Mouse (Mus musculus) neural tube, embryonic 15.5 days (tissue): Measurements from ENCODE around the gene Slc2a8. TPM values are rescaled to one million over a fixed set of nuclear protein-coding genes. Genes with fewer than 3 reads are reported as not detected.
A peak's percentile ranks its signal among the peaks of the same experiment; 100 is the strongest.

Experiments
- ATAC-seq: fragments of 200-750 bp; cut with Nextera tagmentation; 2 replicates; pipeline ENCODE4 v1.8.0; 2017; ENCODE audit warnings: mild to moderate bottlenecking, moderate TSS enrichment, moderate library complexity; ENCODE audit not compliant: low FRiP score
- H3K27ac ChIP-seq: fragments of 300-500 bp; sonication (generic); replicated peaks from 2 replicates; pipeline ENCODE4 v1.5.1; 2015; ENCODE audit warnings: mild to moderate bottlenecking, inconsistent platforms
- H3K27me3 ChIP-seq: fragments of 300-500 bp; sonication (generic); replicated peaks from 2 replicates; pipeline ENCODE4 v1.6.1; 2015; ENCODE audit warnings: inconsistent platforms
- H3K36me3 ChIP-seq: fragments of 300-500 bp; sonication (generic); 2 replicates; pipeline ENCODE4 v1.6.1; 2015; ENCODE audit warnings: inconsistent platforms
- H3K4me1 ChIP-seq: fragments of 300-500 bp; sonication (generic); 2 replicates; pipeline ENCODE4 v1.6.1; 2015; ENCODE audit warnings: inconsistent platforms
- H3K4me2 ChIP-seq: fragments of 300-500 bp; sonication (generic); 2 replicates; pipeline ENCODE4 v1.6.1; 2015; ENCODE audit warnings: inconsistent platforms, mild to moderate bottlenecking, moderate library complexity
- H3K4me3 ChIP-seq: fragments of 300-500 bp; sonication (generic); replicated peaks from 2 replicates; pipeline ENCODE4 v1.5.1; 2015; ENCODE audit warnings: mild to moderate bottlenecking, inconsistent platforms
- H3K9ac ChIP-seq: fragments of 300-500 bp; sonication (generic); replicated peaks from 2 replicates; pipeline ENCODE4 v1.6.1; 2015; ENCODE audit warnings: mild to moderate bottlenecking, inconsistent platforms
- H3K9me3 ChIP-seq: fragments of 300-500 bp; sonication (generic); replicated peaks from 2 replicates; pipeline ENCODE4 v1.6.1; 2016; ENCODE audit warnings: inconsistent platforms
- WGBS: fragments of 180-500 bp; shearing (Covaris S2); methylation state at CpG from one replicate; pipeline ENCODE4 v1.1.7; 2015; ENCODE audit warnings: mixed read lengths; 5-methylcytosine and 5-hydroxymethylcytosine counted together
- polyA plus RNA-seq: library from polyadenylated mRNA; unstranded; fragments of >200 nt; fragmentation: Nextera tagmentation; extraction: Ambion mirVana; gene quantifications from 2 replicates; pipeline ENCODE4 v1.2.1, GENCODE M21; 2015

Gene Slc2a8
- polyA plus RNA-seq, 1 experiment from 2014 or later, result 27.6 TPM

DNA sequence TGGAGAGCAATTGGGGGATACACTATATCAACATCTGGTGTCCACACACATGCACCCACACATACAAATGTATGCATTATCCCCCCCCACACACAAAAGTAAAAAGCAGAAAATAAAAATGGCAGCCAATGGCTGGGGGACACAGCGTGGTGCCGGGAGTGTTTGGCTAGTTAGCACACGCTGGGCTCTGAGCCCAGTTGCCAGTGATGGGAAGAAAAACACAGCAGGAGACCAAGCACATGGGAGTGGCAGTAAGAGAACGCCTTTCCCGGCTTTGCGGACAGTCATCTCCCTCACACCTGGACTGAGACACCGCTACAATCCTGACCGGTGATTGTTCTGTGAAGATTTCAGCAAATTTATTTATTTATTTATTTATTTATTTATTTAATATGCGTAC lies 10.6 kb downstream of the Slc2a8 start:
- no peak for ATAC-seq
- peaks cover 17% of the 10 kb centered on the region for H3K4me1 ChIP-seq

DNA sequence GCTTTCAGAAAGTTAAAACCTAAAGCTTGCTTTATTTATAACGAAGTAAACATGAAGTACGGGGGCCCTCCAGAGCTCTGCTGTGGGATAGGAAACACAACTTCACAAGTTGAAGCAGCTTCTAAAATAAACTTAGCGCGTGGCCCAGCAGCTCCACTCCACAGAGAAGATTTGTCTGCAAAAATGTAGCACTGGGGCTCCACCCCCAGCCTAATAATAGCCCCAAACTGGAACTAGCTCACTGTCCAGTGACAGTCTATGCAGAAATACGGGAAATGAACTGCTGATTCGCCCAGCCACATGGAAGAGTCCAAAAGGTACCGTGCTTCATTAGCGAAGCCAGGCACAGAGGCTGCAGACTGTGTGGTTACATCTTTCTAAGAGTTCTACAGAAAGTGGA lies 12.6 kb downstream of the Slc2a8 start:
- ATAC-seq, result no peak
- H3K36me3 ChIP-seq, result peaks cover 28% of the 10 kb centered on the region
- no peak overlapping the region for H3K4me3 ChIP-seq
- no peaks in the 10 kb centered on the region for H3K27me3 ChIP-seq
- no peak overlapping the region for H3K4me2 ChIP-seq
- 89% methylated on average over 8 of the region's 8 CpGs for WGBS
- H3K4me1 ChIP-seq, result peaks cover 27% of the 10 kb centered on the region
- no peak overlapping the region for H3K9ac ChIP-seq
- no peaks in the 10 kb centered on the region for H3K9me3 ChIP-seq
- no peak overlapping the region for H3K27ac ChIP-seq

More for the DNA sequence above, 10.6 kb downstream of the Slc2a8 start:
- H3K27me3 ChIP-seq, result no peaks in the 10 kb centered on the region
- no peak overlapping the region for H3K4me2 ChIP-seq
- WGBS, result 31% methylated on average over 9 of the region's 9 CpGs
- H3K27ac ChIP-seq, result no peak overlapping the region
- peaks cover 37% of the 10 kb centered on the region for H3K36me3 ChIP-seq
- no peak overlapping the region for H3K9ac ChIP-seq
- no peak overlapping the region for H3K4me3 ChIP-seq
- no peaks in the 10 kb centered on the region for H3K9me3 ChIP-seq

GRCm38 (mm10) chr2:32968024-32968614 lies 13.8 kb downstream of the Slc2a8 start:
- peak overlapping the region; percentile 94 for H3K4me2 ChIP-seq
- peaks cover 38% of the 10 kb centered on the region for H3K4me1 ChIP-seq
- peaks cover 28% of the 10 kb centered on the region for H3K36me3 ChIP-seq
- no peaks in the 10 kb centered on the region for H3K9me3 ChIP-seq
- peak overlapping the region; percentile 60 for H3K4me3 ChIP-seq
- peak overlapping the region; percentile 69 for H3K9ac ChIP-seq
- peak overlapping the region; percentile 96 for H3K27ac ChIP-seq
- no peak for ATAC-seq
- 84% methylated on average over 9 of the region's 9 CpGs for WGBS
- no peaks in the 10 kb centered on the region for H3K27me3 ChIP-seq

DNA sequence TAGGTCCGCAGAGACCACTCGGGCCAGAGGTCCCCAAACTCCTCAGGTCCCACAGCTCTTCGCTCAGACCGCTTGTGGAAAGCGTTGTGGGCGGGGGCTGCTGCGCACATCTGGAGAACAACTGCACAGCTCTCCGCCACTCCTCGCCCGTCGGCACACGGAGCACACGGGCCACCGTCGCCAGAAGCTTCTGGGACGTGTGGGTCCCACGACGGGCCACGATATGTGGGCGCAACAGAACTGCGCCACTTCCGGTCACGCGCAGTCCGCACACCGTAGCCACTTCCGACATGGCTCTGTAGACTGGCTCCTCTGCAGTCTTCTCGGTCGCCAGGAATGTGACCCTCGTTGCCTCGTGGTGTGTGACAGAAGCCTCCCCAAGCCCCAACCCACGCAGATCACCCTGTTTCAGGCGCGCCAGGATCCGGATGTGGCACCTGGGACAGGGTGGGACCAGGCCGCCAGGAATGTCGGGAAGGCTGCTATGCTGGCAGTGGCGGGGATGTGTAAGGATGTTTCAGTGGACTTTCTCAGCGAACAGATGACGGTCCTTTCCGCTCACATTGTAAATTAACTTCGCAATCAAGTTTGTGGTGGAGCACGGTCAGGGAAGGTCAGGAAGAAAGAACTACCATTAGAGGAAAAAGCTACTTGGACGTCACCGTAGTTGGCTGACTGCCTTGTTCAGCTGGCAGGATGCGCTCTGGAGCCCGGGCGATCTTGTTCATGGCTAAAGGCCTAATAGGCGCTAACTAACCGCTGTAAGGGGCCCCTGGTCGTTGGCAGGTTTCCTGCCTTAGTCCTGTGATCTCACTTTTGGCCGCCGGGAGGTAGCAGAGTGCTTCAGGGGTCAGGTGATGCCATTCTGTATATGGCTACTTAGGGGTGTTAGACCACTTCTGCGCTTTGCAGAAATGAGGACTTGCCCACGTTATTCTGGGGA lies 14.9 kb downstream of the Slc2a8 start:
- peak overlapping the region; percentile 96 for H3K27ac ChIP-seq
- H3K9ac ChIP-seq, result peak overlapping the region; percentile 69
- peaks cover 49% of the 10 kb centered on the region for H3K4me1 ChIP-seq
- no peaks in the 10 kb centered on the region for H3K27me3 ChIP-seq
- H3K36me3 ChIP-seq, result peaks cover 22% of the 10 kb centered on the region
- H3K4me2 ChIP-seq, result peak overlapping the region; percentile 94
- peak overlapping the region; percentile 60 for H3K4me3 ChIP-seq
- under 1% methylated on average over 55 of the region's 55 CpGs for WGBS
- peak; percentile 90 for ATAC-seq
- no peaks in the 10 kb centered on the region for H3K9me3 ChIP-seq

DNA sequence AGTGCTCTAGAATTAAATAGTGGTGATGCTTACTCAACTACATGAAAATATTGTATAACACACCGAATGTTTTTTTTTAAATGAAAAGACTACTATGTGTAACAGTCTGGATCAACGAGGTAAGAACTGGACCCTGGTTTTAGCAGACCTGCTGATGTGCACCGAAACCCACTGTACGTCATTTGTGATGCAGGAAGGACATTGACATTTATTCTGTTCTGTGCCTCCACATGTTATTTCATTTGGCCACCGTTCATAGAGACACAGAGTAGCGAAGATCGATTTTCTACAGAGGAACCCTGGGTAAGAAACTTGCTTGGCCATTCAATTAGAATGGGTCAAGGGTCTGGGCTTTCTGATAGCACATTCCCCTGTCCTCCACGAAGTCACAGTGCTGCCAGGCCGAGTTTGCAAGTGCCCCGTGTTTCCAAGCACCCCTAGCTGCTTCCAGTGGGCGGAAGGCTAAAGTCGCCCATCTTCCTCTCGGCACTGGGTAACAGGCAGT lies 15.6 kb downstream of the Slc2a8 start:
- Histone ChIP-seq H3K9me3 (no peaks in the 10 kb centered on the region), H3K4me2 (peak overlapping the region; percentile 94), H3K36me3 (peaks cover 22% of the 10 kb centered on the region), H3K4me1 (peaks cover 49% of the 10 kb centered on the region), H3K4me3 (peak overlapping the region; percentile 60), H3K27me3 (no peaks in the 10 kb centered on the region), H3K9ac (peak overlapping the region; percentile 69), H3K27ac (peak overlapping the region; percentile 96)
- ATAC-seq, result no peak
- WGBS, result 10% methylated on average over 13 of the region's 13 CpGs

DNA sequence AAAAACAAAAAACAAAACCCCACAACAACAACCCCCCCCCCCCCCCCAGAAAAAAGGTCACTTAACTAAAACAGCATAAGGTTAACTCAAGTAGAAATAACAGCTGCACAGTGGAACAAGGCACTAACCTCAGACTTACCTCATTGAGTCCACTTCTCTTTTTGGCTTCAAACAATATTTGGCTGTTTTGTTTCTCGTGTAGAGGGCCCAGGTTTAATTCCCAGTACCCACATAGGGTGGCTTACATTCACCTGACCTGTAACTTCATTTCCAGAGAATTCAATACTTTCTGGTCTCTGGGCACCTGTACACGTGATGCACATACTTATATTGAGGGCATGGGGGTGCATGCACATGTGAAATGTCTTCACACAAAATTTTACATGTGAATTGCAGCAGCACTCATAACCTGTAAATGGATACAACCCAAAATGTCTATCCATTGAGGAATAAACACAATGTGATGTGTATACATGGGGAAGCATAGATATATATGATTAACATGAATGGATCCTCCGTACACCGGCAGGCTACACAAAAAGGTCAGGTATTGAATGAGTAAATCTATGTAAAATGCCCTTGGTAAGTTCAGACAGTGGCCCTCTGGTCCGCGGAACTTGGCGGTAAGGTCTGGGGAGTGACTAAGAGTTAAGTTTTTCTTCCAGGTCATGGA lies 16.2 kb downstream of the Slc2a8 start:
- Histone ChIP-seq H3K4me1 (peaks cover 55% of the 10 kb centered on the region), H3K36me3 (peaks cover 22% of the 10 kb centered on the region), H3K27me3 (no peaks in the 10 kb centered on the region), H3K4me3 (no peak overlapping the region), H3K4me2 (peak overlapping the region; percentile 94), H3K9ac (no peak overlapping the region), H3K9me3 (no peaks in the 10 kb centered on the region), H3K27ac (peak overlapping the region; percentile 96; the same call in 1 of the 2 replicates)
- no peak for ATAC-seq
- 14% methylated on average over 7 of the region's 7 CpGs for WGBS

DNA sequence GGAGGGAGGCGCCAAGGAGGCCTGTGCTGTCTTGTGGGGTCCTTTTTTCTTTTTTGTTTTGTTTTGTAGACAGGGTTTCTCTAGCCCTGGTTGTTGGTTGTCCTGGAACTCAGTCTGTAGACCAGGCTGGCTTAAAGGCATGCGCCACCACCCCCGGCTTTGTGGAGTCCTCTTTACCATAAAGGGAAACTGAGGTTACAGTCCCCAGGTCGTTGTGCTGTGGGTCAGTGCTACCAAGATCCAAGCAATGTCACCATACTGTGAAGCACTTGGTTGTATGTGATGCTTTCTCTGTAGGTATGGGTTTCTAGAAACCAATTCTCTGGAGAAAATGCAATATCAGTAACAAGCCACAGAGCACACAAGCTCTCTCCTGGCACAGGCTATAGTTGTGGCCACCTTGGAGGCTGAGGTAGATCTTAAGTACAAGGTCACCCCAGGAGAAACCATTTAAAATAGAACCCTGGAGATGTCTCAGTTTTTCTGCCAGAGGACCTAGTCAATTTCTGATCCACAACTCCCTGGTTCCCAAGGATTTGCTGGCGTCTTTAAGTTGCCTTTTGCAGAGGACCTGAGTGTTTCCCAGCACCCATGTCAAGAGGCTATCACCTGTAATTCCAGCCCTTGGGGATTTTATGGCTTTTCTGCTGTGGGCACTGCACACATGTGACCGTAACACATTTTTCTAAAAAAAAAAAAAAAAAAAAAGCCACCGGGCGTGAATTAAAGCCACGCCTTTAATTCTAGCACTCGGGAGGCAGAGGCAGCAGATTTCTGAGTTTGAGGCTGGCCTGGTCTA lies 17.0 kb downstream of the Slc2a8 start:
- Histone ChIP-seq H3K27me3 (no peaks in the 10 kb centered on the region), H3K4me1 (peaks cover 61% of the 10 kb centered on the region), H3K9ac (no peak overlapping the region), H3K4me3 (no peak overlapping the region), H3K4me2 (no peak overlapping the region), H3K9me3 (no peaks in the 10 kb centered on the region), H3K27ac (no peak overlapping the region), H3K36me3 (peaks cover 22% of the 10 kb centered on the region)
- no peak for ATAC-seq
- 28% methylated on average over 10 of the region's 10 CpGs for WGBS

- Histone ChIP-seq H3K27me3 (no peaks in the 10 kb centered on the region), H3K4me1 (peaks cover 61% of the 10 kb centered on the region), H3K36me3 (peaks cover 22% of the 10 kb centered on the region), H3K4me2 (no peak overlapping the region), H3K9ac (no peak overlapping the region), H3K4me3 (no peak overlapping the region), H3K27ac (no peak overlapping the region), H3K9me3 (no peaks in the 10 kb centered on the region)
- no peak for ATAC-seq
- 86% methylated on average over 1 of the region's 1 CpGs for WGBS
Measured at GRCm38 (mm10) chr2:32963981-32964380, 17.9 kb downstream of the Slc2a8 start.

DNA sequence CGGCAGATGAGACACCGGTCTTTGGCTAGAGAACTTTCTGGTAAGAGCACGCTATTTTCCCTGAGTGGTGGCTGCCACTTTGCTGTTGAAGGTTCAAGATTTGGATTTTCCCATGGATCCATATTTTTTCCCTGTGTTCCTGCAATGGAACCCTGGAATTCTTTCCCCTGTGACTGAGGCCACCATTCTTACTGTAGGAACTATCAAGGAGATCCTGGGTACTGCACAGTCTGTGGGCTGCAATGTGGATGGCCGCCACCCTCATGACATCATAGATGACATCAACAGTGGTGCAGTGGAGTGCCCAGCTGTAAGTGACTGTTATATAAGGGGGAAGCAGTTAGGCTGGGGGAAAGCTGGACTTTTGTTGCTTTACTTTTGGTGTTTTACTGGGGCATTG lies 18.3 kb downstream of the Slc2a8 start:
- Histone ChIP-seq H3K4me1 (peaks cover 61% of the 10 kb centered on the region), H3K9me3 (no peaks in the 10 kb centered on the region), H3K27ac (no peak overlapping the region), H3K4me3 (peak overlapping the region; percentile 76), H3K4me2 (peak overlapping the region; percentile 81), H3K9ac (peak overlapping the region; percentile 88; the same call in 1 of the 2 replicates), H3K27me3 (no peaks in the 10 kb centered on the region), H3K36me3 (peaks cover 22% of the 10 kb centered on the region)
- no peak for ATAC-seq
- 69% methylated on average over 4 of the region's 4 CpGs for WGBS

DNA sequence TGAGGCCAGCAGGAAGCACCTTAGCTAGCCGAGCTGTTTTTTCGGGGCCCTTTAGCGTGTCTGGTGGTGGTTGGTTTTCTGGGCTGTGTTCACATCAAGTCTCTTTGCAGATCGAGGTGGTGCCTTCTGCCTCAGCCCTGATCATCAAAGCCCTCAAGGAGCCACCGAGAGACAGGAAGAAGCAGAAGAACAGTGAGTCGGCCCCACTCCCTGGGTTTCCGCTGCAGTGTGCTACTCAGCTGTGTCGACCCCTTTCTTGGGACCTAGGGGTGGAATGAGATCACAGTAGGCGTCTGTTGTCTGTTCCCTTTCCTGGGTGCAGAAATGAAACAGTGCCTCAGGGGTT lies 19.0 kb downstream of the Slc2a8 start:
- no peak for ATAC-seq
- Histone ChIP-seq H3K36me3 (peaks cover 22% of the 10 kb centered on the region), H3K27me3 (no peaks in the 10 kb centered on the region), H3K27ac (no peak overlapping the region), H3K9ac (peak overlapping the region; percentile 88), H3K4me2 (peak overlapping the region; percentile 81), H3K4me1 (peaks cover 55% of the 10 kb centered on the region), H3K4me3 (peak overlapping the region; percentile 76), H3K9me3 (no peaks in the 10 kb centered on the region)
- WGBS, result 10% methylated on average over 9 of the region's 9 CpGs
